Mouse (Mus musculus): Measurements from ENCODE around the gene Susd2.

DNA sequence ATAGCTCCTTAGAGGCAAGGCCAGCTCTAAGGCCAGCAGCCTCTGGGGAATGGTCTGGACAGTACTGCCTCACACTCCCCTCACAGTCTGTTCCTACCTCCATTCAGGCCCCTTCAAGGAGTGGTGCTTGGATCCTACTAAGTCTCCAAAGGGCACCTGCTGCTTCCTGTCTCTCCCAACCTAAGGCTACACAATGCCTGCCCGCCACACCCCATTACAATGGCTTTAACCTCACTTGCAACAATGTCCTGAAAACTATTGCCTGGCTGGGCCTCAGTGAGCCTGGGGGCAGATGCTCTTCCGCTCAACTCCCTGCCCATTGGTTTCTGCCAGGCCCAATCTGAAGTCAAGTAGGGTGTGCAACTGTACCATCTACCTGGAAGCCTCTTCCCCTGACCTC is 44.8 kb upstream of the Susd2 start:
- TF ChIP-seq POLR2A (IDR thresholded peaks at IDR 0.05; ENCODE audit: borderline replicate concordance, low read depth, low read length) = no peak
- TF ChIP-seq CTCF (IDR thresholded peaks at IDR 0.05; ENCODE audit: low read depth, low read length) = no peak
